Mouse (Mus musculus) hematopoietic stem cell, adult 5-6 weeks (primary cell): Measurements from ENCODE around the gene Gabbr1. TPM values are rescaled to one million over a fixed set of nuclear protein-coding genes. Genes with fewer than 3 reads are reported as not detected.

Experiments
- ATAC-seq, 2 experiments: fragments of 125-278 bp in 1 of 2; replicated peaks in 1 of 2; 2 replicates each; pipeline ENCODE4 v1.8.0; 2016 to 2017; ENCODE audit warnings: inconsistent platforms in 2 of 2, mild to moderate bottlenecking in 2 of 2, moderate number of reproducible peaks in 2 of 2, low read depth in 1 of 2, moderate TSS enrichment in 1 of 2; ENCODE audit not compliant: low FRiP score in 2 of 2, poor library complexity in 2 of 2, severe bottlenecking in 2 of 2, insufficient read depth in 1 of 2, low TSS enrichment in 1 of 2
- total RNA-seq: library from RNA; stranded (forward); fragments of 172-1452, 232-1000 nt; gene quantifications from 2 replicates; pipeline ENCODE4 v1.2.3, GENCODE M21; 2017

Gabbr1 gene
- total RNA-seq, 1 experiment from 2014 or later, result 10.7 TPM

GRCm38 (mm10) chr17:37098178-37098577 lies 52.4 kb downstream of the Gabbr1 start, which contains the start of gene Olfr91:
Gene Olfr91, minus strand, starts transcription at chr17:37098278.
- ATAC-seq, result no peak

GRCm38 (mm10) chr17:37119988-37120387 lies 74.2 kb downstream of the Gabbr1 start, which contains the start of gene Olfr92:
Gene Olfr92, minus strand, starts transcription at chr17:37120088.
- ATAC-seq, result no peak

Other genes starting within 250 kb of the Gabbr1 start
- not detected in 2 replicates for gene H2-M10.6, start 233.8 kb upstream of the Gabbr1 start, total RNA-seq
- 22.2 and 27.6 TPM in 2 replicates for gene Trim26, start 208.8 kb upstream of the Gabbr1 start, total RNA-seq
- gene Trim15, start 178.8 kb upstream of the Gabbr1 start, total RNA-seq, result not detected in 2 replicates
- gene Trim10, start 176.4 kb upstream of the Gabbr1 start, total RNA-seq, result 1.1 and 3.9 TPM in 2 replicates
- not detected in 2 replicates for gene Trim40, start 155.8 kb upstream of the Gabbr1 start, total RNA-seq
- not detected in 2 replicates for gene Trim31, start 147.8 kb upstream of the Gabbr1 start, total RNA-seq
- not detected in 2 replicates for gene Rnf39, start 103.0 kb upstream of the Gabbr1 start, total RNA-seq
- 37.8 and 55.1 TPM in 2 replicates for gene Ppp1r11, start 94.2 kb upstream of the Gabbr1 start, total RNA-seq
- 45.1 and 49.9 TPM in 2 replicates for gene Znrd1, start 87.4 kb upstream of the Gabbr1 start, total RNA-seq
- 9.2 and 13.8 TPM in 2 replicates for gene Znrd1as, start 87.4 kb upstream of the Gabbr1 start, total RNA-seq
- not detected in 2 replicates for gene 2410137M14Rik, start 64.7 kb upstream of the Gabbr1 start, total RNA-seq
- not detected in 2 replicates for gene H2-M5, start 56.4 kb upstream of the Gabbr1 start, total RNA-seq
- 6.9 and 13.6 TPM in 2 replicates for gene Zfp57, start 44.8 kb upstream of the Gabbr1 start, total RNA-seq
- gene Mog, start 22.6 kb upstream of the Gabbr1 start, total RNA-seq, result not detected in 2 replicates
- gene Olfr90, start 42.5 kb downstream of the Gabbr1 start, total RNA-seq, result not detected in 2 replicates
- gene Olfr91, start 52.3 kb downstream of the Gabbr1 start, total RNA-seq, result not detected in 2 replicates
- gene Olfr92, start 74.1 kb downstream of the Gabbr1 start, total RNA-seq, result not detected in 2 replicates
- not detected in 2 replicates for gene Olfr93, start 115.5 kb downstream of the Gabbr1 start, total RNA-seq
- not detected in 2 replicates for gene Ubd, start 147.9 kb downstream of the Gabbr1 start, total RNA-seq
- gene Olfr94, start 155.0 kb downstream of the Gabbr1 start, total RNA-seq, result not detected in 2 replicates
- not detected in 2 replicates for gene Olfr95, start 167.2 kb downstream of the Gabbr1 start, total RNA-seq
- not detected in 2 replicates for gene Olfr96, start 174.2 kb downstream of the Gabbr1 start, total RNA-seq
- not detected in 2 replicates for gene Olfr97, start 191.4 kb downstream of the Gabbr1 start, total RNA-seq
- gene Olfr98, start 217.8 kb downstream of the Gabbr1 start, total RNA-seq, result not detected in 2 replicates
- gene H2-M3, start 224.3 kb downstream of the Gabbr1 start, total RNA-seq, result 34.3 and 53.5 TPM in 2 replicates
- gene Olfr99, start 237.5 kb downstream of the Gabbr1 start, total RNA-seq, result not detected in 2 replicates